Mouse (Mus musculus) liver, embryonic 14 days (tissue): ENCODE measurements around the gene Gm21977. TPM values are rescaled to one million over a fixed set of nuclear protein-coding genes. Genes with fewer than 3 reads are reported as not detected.

ENCODE experiments used
- polyA plus RNA-seq: library from polyadenylated mRNA; depleted of rRNA; stranded (reverse); fragments of >200 nt; gene quantifications from 2 replicates; pipeline ENCODE4 v1.2.3, GENCODE M21; 2012; rRNA removed

Gm21977 gene
- not detected in 2 replicates for polyA plus RNA-seq

GRCm38 (mm10) chr14:42853377-42853776, at the start of gene Gm21977:
TSS of gene Gm21977 (minus strand) at chr14:42853477.

Other genes starting within 250 kb of the Gm21977 start
- gene Gm3633, start 211.6 kb downstream of the Gm21977 start, polyA plus RNA-seq = not detected in 2 replicates
- not detected in 2 replicates for gene Gm10378, start 197.5 kb downstream of the Gm21977 start, polyA plus RNA-seq
- not detected in 2 replicates for gene Gm3015, start 84.7 kb downstream of the Gm21977 start, polyA plus RNA-seq
- not detected in 2 replicates for gene Gm10377, start 55.5 kb downstream of the Gm21977 start, polyA plus RNA-seq
- not detected in 2 replicates for gene Gm8082, start 140.1 kb upstream of the Gm21977 start, polyA plus RNA-seq
- gene Gm10376, start 162.2 kb upstream of the Gm21977 start, polyA plus RNA-seq = not detected in 2 replicates
- not detected in 2 replicates for gene Gm8094, start 223.2 kb upstream of the Gm21977 start, polyA plus RNA-seq
- gene Gm8104, start 247.1 kb upstream of the Gm21977 start, polyA plus RNA-seq = not detected in 2 replicates